Mouse (Mus musculus): ENCODE data around the gene Zpr1. TPM values are rescaled to one million over a fixed set of nuclear protein-coding genes. Genes with fewer than 3 reads are reported as not detected.
"Not testable (repeated sequence)": the region's sequence is repeated elsewhere in the genome, so short reads cannot be mapped to it uniquely, and the experiment has no call there.

The Zpr1 gene
- polyA plus RNA-seq, 1 experiment from 2014 or later, result 56.5 TPM

GRCm38 (mm10) chr9:46316909-46317308 lies 44.0 kb downstream of the Zpr1 start:
- Histone ChIP-seq H3K4me3 (replicated peaks) (no peak overlapping the region), H3K27me3 (replicated peaks) (no peaks in the 10 kb centered on the region), H3K4me1 (peaks cover 24% of the 10 kb centered on the region), H3K9me3 (replicated peaks) (no peaks in the 10 kb centered on the region), H3K9ac (replicated peaks) (no peak overlapping the region), H3K36me3 (no peaks in the 10 kb centered on the region), H3K4me2 (no peak overlapping the region), H3K27ac (replicated peaks) (no peak overlapping the region)
- no peak for ATAC-seq (ENCODE audit: low FRiP score)
- 37% methylated on average over 8 of the region's 8 CpGs for WGBS

DNA sequence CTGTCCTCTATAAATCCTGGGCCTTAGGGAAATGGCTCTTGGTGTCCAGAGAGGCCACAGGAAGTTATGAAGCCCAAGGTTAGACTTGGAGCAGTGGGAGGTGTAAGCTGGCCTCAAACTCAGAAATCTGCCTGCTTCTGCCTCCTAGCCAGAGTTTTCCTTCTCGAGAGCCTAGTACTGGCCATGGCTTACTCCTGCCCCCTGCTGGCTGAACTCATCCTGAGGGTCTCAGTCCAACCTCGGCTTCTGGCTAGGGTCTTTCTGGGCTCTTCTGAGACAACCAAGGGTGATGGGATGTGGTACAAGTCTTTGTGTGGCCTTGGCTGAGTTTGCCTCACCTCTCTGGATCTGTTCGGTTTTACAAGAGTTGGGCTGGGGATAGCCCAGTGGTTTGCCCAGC lies 45.1 kb downstream of the Zpr1 start:
- H3K4me3 ChIP-seq (replicated peaks), result no peak overlapping the region
- H3K9ac ChIP-seq (replicated peaks), result no peak overlapping the region
- H3K4me2 ChIP-seq, result no peak overlapping the region
- WGBS, result 94% methylated on average over 3 of the region's 3 CpGs
- no peak for ATAC-seq (ENCODE audit: low FRiP score)
- no peak overlapping the region for H3K27ac ChIP-seq (replicated peaks)
- no peaks in the 10 kb centered on the region for H3K9me3 ChIP-seq (replicated peaks)
- H3K4me1 ChIP-seq, result peaks cover 22% of the 10 kb centered on the region
- H3K27me3 ChIP-seq (replicated peaks), result no peaks in the 10 kb centered on the region
- no peaks in the 10 kb centered on the region for H3K36me3 ChIP-seq

GRCm38 (mm10) chr9:46319886-46320285 lies 47.0 kb downstream of the Zpr1 start, which contains the start of gene 4931429L15Rik:
TSS of gene 4931429L15Rik (minus strand) at chr9:46319986.
- H3K9me3 ChIP-seq (replicated peaks); H3K27ac ChIP-seq (replicated peaks); H3K4me3 ChIP-seq (replicated peaks); H3K9ac ChIP-seq (replicated peaks); H3K4me2 ChIP-seq; H3K36me3 ChIP-seq; ATAC-seq (ENCODE audit: low FRiP score); H3K27me3 ChIP-seq (replicated peaks): not testable (repeated sequence)
- WGBS, result 85% methylated on average over 6 of the region's 6 CpGs
- peaks cover 18% of the 10 kb centered on the region for H3K4me1 ChIP-seq

DNA sequence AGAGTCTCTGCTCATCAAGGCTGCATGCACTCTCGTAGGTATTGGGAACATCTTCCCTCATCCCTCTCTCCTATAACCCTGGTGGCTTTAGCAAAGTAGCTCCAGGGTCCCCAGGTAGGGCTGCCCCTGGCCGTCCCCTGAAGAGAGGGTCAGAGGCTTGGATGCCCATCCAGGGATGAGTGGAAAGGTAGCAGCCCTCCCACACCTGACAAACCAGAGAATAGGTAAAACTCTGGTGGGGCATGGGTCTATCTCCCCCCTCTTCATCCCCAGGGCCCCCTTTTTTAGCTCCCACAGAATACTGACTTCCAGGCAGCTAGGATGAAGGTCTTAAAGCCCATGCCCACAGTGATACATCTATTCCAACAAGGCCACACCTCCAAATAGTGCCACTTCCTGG lies 47.6 kb downstream of the Zpr1 start:
- ATAC-seq (ENCODE audit: low FRiP score), result no peak
- no peaks in the 10 kb centered on the region for H3K36me3 ChIP-seq
- H3K27ac ChIP-seq (replicated peaks), result no peak overlapping the region
- H3K4me2 ChIP-seq, result no peak overlapping the region
- no peaks in the 10 kb centered on the region for H3K9me3 ChIP-seq (replicated peaks)
- 94% methylated on average over 2 of the region's 2 CpGs for whole genome bisulfite sequencing
- H3K9ac ChIP-seq (replicated peaks), result no peak overlapping the region
- no peak overlapping the region for H3K4me3 ChIP-seq (replicated peaks)
- H3K27me3 ChIP-seq (replicated peaks), result no peaks in the 10 kb centered on the region
- H3K4me1 ChIP-seq, result peaks cover 15% of the 10 kb centered on the region

DNA sequence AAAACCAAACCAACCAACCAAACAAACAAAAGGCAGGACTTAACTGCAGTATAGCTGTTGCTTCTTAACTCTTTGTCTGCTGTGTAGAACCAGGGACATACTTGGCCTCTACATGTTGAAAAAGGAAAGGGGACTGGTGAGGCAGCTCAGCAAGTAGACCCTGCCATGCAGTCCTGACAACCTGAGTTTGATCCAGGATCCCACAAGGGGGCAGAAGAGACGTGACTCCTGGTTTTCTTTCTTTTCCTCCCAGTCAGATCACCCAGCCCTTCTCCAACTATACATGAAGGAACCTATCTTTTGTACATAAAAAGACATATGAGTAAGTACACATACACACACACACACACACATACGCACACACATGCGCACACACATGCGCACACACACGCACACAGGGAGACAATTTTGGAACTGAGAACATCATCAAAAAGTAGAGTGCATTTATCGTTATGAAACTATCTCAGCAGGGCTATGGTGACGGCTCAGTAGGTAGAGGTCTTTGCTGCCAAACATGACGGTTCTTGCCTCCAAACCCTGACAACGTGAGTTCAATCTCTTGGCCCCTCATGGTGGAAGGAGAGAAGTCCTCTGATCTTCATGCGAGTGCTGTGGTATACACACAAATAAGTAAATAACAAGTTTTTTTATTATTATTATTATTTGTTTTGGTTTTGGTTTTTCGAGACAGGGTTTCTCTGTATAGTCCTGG lies 54.0 kb downstream of the Zpr1 start:
- no peaks in the 10 kb centered on the region for H3K36me3 ChIP-seq
- no peak overlapping the region for H3K27ac ChIP-seq (replicated peaks)
- H3K4me1 ChIP-seq, result peaks cover 22% of the 10 kb centered on the region
- no peak for ATAC-seq (ENCODE audit: low FRiP score)
- no peaks in the 10 kb centered on the region for H3K27me3 ChIP-seq (replicated peaks)
- H3K4me3 ChIP-seq (replicated peaks), result no peak overlapping the region
- no peak overlapping the region for H3K9ac ChIP-seq (replicated peaks)
- no peaks in the 10 kb centered on the region for H3K9me3 ChIP-seq (replicated peaks)
- WGBS, result 89% methylated on average over 11 of the region's 11 CpGs
- no peak overlapping the region for H3K4me2 ChIP-seq

DNA sequence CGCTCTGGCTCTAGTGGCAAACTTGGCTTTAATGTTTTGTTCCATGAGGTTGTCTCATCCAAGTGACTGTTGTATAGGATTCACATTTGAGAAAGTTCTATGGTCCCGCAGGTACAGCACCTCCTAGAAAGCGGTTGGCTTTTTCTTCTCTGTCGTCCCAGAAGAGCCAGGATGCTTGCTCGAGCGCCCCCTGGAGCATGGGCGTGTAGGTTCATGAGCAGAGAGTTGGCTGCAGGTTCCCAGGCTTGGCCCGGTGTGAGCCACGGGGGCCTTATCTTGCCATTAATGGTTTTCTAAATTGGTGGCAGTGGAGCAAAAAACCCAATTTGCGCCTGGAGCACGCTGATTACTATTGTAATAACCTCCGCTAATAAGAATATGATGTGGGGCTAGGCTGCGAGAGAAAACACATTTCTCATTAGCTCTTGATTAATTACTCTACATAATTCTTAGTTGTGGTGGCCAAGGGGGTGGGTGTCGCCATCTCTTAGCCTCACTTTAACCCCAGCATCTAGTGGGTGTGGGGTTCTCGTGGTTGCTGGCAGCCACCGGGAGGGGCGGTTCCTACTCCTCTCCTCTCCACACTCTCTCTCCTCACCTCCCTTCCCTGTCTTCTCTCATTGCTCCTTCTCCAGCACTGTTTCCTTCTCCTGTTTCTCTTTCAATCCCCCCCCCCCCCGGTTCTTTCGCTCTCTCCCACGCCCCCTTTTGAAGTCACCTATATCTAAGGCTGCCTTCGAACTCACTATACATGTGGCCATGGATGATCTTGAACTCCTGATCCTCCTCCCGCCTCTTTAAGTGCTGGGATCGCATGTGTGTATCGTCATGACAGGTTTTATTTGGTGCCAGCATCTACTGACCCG lies 55.1 kb downstream of the Zpr1 start:
- Histone ChIP-seq H3K36me3 (no peaks in the 10 kb centered on the region), H3K27me3 (replicated peaks) (no peaks in the 10 kb centered on the region), H3K9ac (replicated peaks) (peak overlapping the region; percentile 36; the same call in 1 of the 2 replicates), H3K4me3 (replicated peaks) (no peak overlapping the region), H3K4me2 (peak overlapping the region; percentile 54), H3K4me1 (peaks cover 22% of the 10 kb centered on the region), H3K9me3 (replicated peaks) (no peaks in the 10 kb centered on the region), H3K27ac (replicated peaks) (peak overlapping the region; percentile 75)
- WGBS, result 42% methylated on average over 25 of the region's 25 CpGs
- peak; percentile 46 for ATAC-seq (ENCODE audit: low FRiP score)

DNA sequence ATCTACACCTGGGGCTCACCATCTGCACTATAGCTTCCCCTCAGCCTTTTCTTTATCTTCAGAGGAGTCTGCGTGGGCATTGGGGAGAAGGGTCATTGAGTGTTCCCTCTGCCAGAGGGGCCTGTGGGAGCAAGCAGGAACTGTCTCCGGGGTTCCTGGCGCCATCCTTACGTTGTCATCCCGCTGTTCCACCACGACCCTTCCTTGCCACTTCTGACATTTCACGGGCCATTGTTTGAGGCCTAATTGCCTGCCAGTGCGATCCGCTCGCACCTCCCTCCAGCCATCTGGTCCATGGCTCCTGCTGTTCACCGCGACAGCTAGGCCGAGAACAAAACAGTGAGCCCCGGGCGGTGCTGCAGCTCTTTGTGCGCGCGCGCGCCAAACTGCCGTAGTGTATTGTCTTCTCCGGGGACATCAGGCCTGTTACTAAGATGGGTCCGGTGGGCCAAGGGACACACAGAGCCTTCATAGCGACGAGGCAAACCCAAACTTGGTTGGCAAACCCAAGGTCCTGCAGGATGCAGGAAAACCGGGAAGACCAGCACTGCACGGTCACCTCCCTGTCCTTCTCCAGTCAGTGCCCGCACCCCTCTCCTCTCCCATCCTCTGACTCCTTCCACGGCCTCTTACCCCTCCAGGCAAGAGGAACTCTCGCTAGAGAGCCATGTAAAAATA lies 55.8 kb downstream of the Zpr1 start:
- peak; percentile 78; the same call in 1 of the 2 replicates for ATAC-seq (ENCODE audit: low FRiP score)
- H3K27me3 ChIP-seq (replicated peaks), result no peaks in the 10 kb centered on the region
- peak overlapping the region; percentile 54 for H3K4me2 ChIP-seq
- peak overlapping the region; percentile 36 for H3K9ac ChIP-seq (replicated peaks)
- H3K4me1 ChIP-seq, result peaks cover 22% of the 10 kb centered on the region
- no peaks in the 10 kb centered on the region for H3K9me3 ChIP-seq (replicated peaks)
- H3K36me3 ChIP-seq, result no peaks in the 10 kb centered on the region
- H3K4me3 ChIP-seq (replicated peaks), result peak overlapping the region; percentile 15
- peak overlapping the region; percentile 75 for H3K27ac ChIP-seq (replicated peaks)
- WGBS, result 2% methylated on average over 30 of the region's 30 CpGs

- peak overlapping the region; percentile 75 for H3K27ac ChIP-seq (replicated peaks)
- H3K4me3 ChIP-seq (replicated peaks), result peak overlapping the region; percentile 15
- 3% methylated on average over 19 of the region's 19 CpGs for WGBS
- peak overlapping the region; percentile 54 for H3K4me2 ChIP-seq
- no peak; the same call in 1 of the 2 replicates for ATAC-seq (ENCODE audit: low FRiP score)
- H3K27me3 ChIP-seq (replicated peaks), result no peaks in the 10 kb centered on the region
- H3K36me3 ChIP-seq, result no peaks in the 10 kb centered on the region
- peaks cover 22% of the 10 kb centered on the region for H3K4me1 ChIP-seq
- H3K9me3 ChIP-seq (replicated peaks), result no peaks in the 10 kb centered on the region
- peak overlapping the region; percentile 36 for H3K9ac ChIP-seq (replicated peaks)
Observed at GRCm38 (mm10) chr9:46329250-46329648, 56.4 kb downstream of the Zpr1 start.

DNA sequence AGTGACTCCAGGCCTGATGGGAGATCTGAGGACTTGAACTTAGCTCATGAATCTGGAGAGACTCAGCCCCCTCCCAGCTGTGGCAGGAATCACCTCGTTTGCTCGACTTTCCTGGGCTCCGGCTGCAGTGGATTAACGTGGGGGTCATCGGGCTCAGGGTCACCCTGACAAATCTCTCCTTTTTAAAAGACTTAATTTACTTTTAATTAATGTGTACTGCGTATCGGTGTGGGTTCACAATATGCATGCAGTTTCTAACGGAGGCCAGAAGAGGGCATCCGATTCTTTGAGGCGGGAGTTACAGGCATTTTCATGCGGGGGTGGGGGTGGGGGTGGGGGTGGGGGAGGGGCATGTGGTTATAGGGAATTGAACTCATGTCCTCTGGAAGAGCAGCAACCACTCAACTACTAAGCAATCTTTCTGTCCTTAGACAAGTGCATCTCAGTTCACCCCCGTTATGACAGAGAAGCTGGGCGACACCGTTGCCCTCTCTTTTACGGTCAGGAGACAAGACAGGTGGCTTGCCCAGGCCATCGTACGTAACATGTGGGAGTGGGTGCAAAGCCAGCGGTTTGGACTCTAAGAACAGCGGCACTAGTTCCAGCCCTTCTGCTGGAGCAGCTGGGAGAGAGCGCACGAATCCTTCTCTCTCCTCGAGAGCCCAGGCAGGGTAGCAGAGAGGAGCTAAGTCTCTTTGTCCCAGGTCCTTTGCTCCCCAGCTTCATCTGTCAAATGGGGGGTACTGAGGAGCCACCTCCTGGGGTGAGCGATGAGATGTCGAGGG lies 57.1 kb downstream of the Zpr1 start:
- ATAC-seq (ENCODE audit: low FRiP score), result no peak
- 28% methylated on average over 24 of the region's 24 CpGs for whole genome bisulfite sequencing
- Histone ChIP-seq H3K4me1 (peaks cover 22% of the 10 kb centered on the region), H3K9ac (replicated peaks) (no peak overlapping the region), H3K4me3 (replicated peaks) (no peak overlapping the region), H3K27ac (replicated peaks) (no peak overlapping the region), H3K9me3 (replicated peaks) (no peaks in the 10 kb centered on the region), H3K36me3 (no peaks in the 10 kb centered on the region), H3K27me3 (replicated peaks) (no peaks in the 10 kb centered on the region), H3K4me2 (no peak overlapping the region; the same call in 1 of the 2 replicates)

GRCm38 (mm10) chr9:46330586-46330895 lies 57.7 kb downstream of the Zpr1 start:
- Histone ChIP-seq H3K4me2 (no peak overlapping the region), H3K36me3 (no peaks in the 10 kb centered on the region), H3K4me1 (peaks cover 22% of the 10 kb centered on the region), H3K27me3 (replicated peaks) (no peaks in the 10 kb centered on the region), H3K27ac (replicated peaks) (no peak overlapping the region), H3K4me3 (replicated peaks) (no peak overlapping the region), H3K9me3 (replicated peaks) (no peaks in the 10 kb centered on the region), H3K9ac (replicated peaks) (no peak overlapping the region)
- no peak for ATAC-seq (ENCODE audit: low FRiP score)
- WGBS, result 59% methylated on average over 6 of the region's 6 CpGs

DNA sequence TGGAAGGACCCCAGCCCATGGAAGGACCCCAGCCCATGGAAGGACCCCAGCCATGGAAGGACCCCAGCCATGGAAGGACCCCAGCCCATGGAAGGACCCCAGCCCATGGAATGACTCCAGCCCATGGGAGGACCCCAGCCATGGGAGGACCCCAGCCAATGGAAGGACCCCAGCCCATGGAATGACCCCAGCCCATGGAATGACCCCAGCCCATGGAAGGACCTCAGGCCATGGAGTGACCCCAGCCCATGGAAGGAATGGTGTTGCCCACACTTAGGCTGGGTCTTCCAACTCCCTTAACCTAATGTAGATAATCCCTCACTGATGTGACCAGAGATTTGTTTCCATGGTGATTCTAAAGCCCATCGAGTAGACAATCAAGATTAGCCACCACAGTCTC lies 58.4 kb downstream of the Zpr1 start:
- Histone ChIP-seq H3K4me3 (replicated peaks) (no peak overlapping the region), H3K27me3 (replicated peaks) (no peaks in the 10 kb centered on the region), H3K4me2 (no peak overlapping the region), H3K9me3 (replicated peaks) (no peaks in the 10 kb centered on the region), H3K4me1 (peaks cover 22% of the 10 kb centered on the region), H3K27ac (replicated peaks) (no peak overlapping the region), H3K36me3 (no peaks in the 10 kb centered on the region), H3K9ac (replicated peaks) (no peak overlapping the region)
- ATAC-seq (ENCODE audit: low FRiP score), result no peak
- 87% methylated on average over 1 of the region's 1 CpGs for WGBS

Measured in neural tube, embryonic 15.5 days (tissue).